Mouse (Mus musculus) forebrain, embryonic 11.5 days (tissue): ENCODE data around the gene Smc6. TPM values are rescaled to one million over a fixed set of nuclear protein-coding genes. Genes with fewer than 3 reads are reported as not detected.

ENCODE experiments used
- microRNA-seq: library from miRNA; unstranded; fragments of <30 nt; microRNA quantifications from one replicate; pipeline ENCODE4, GENCODE M21; 2016; ENCODE audit not compliant: insufficient number of aligned reads
- polyA plus RNA-seq: library from polyadenylated mRNA; unstranded; fragments of >200 nt; fragmentation: Nextera tagmentation; extraction: Ambion mirVana; gene quantifications from 2 replicates; pipeline ENCODE4 v1.2.1, GENCODE M21; 2014

Smc6 gene
- polyA plus RNA-seq, 1 experiment from 2014 or later, result 153 TPM

Small RNAs within 50 kb of the gene (microRNA-seq; reads per million reads assigned to microRNA genes)
- gene Mir7675, result not detected

Other genes with a start within 250 kb of the Smc6 start
- gene Kcns3, start 114.8 kb upstream of the Smc6 start, polyA plus RNA-seq, result 0.28 and 0.36 TPM in 2 replicates
- not detected in 2 replicates for gene Msgn1, start 56.9 kb upstream of the Smc6 start, polyA plus RNA-seq
- gene Gen1, start 85 bp upstream of the Smc6 start, polyA plus RNA-seq, result 17.7 and 19.2 TPM in 2 replicates
- 0.51 and 0.99 TPM in 2 replicates for gene Vsnl1, start 170.7 kb downstream of the Smc6 start, polyA plus RNA-seq
- gene Rad51ap2, start 190.2 kb downstream of the Smc6 start, polyA plus RNA-seq, result 0.11 and 0.24 TPM in 2 replicates